Mouse (Mus musculus) kidney, adult 2 months (tissue): Measurements from ENCODE around the gene Morn1.

Experiments used
- CTCF ChIP-seq: fragments of 200-500 bp; conservative IDR thresholded peaks from 2 replicates; pipeline ENCODE4 v1.5.1; 2011; ENCODE audit warnings: low read depth, mild to moderate bottlenecking, control low read depth, low read length, moderate library complexity, mixed read lengths; ENCODE audit not compliant: insufficient read depth, insufficient read length
- POLR2A ChIP-seq: fragments of 200-500 bp; IDR thresholded peaks from one replicate; pipeline ENCODE4 v1.6.1; 2011; ENCODE audit warnings: low read depth, low read length, control low read depth

GRCm38 (mm10) chr4:155144548-155145180 is 58.3 kb downstream of the Morn1 start:
- 0 out of 2 replicates have a peak, but pooled peaks have one; percentile 21 for TF ChIP-seq CTCF
- no peak for TF ChIP-seq POLR2A
